Mouse (Mus musculus): Measurements from ENCODE around the gene Gm49711.

Gene Gm49711

GRCm38 (mm10) chr16:92120899-92121531 is 62.9 kb downstream of the Gm49711 start:
- DNase-seq (ENCODE audit: low spot score) = no peak

GRCm38 (mm10) chr16:92127226-92127625 is 69.1 kb downstream of the Gm49711 start:
- no peak for DNase-seq (ENCODE audit: low spot score)

DNA sequence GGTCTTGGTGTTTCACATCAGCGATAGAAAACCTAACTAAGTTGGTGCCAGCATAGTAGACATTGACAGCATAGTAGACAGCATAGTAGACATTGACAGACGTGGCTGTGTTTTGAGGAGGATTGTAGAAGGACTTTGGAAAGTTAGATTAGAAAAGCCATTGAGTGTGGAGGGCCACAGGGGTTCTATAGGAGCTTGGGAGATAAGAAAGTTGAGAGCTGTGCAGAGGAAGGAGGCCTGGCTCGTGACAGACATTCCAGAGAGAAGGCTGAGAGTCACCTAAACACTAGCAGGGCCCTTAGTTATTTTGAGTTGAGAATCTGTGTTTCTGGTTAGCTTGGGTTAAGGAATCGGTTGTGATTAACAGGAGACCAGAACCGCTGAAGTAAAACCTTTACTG is 69.5 kb downstream of the Gm49711 start:
- no peak for DNase-seq (ENCODE audit: low spot score)

DNA sequence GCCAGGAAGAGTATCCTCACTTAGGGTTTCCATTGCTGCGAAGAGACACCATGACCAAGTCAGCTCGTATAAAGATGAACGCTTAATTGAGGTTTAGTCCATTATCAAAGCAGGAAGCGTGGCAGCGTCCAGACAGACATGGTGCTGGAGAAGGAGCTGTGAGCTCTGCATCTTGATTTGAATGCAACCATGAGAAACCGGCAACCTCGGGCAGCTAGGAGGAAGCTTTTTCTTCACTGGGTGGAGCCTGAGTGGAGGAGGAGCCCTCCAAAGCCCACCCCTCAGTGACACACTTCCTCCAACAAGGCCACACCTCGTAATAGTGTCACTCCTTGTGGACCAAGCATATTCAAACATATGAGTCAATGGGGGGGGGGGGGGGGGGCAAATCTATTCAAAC is 71.7 kb downstream of the Gm49711 start:
- DNase-seq (ENCODE audit: low spot score) = no peak

DNA sequence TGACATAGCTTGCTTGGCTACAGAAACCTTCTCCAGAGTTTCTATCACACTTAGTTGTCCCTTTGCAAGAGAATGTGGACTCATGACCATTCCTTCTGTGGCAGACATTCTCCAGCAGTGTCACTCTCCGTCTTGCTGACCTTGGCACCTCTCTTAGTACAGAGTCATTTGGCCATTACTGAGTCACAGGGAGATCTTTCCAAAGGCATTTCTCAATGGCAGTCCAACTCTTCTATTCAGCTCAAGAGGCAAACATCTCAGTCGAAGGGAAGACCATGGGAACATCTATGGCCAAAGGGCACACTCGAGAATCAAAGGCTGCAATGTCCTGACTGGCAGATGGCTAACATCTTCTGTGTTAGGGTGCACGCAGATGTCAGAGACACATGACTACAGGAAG is 74.4 kb downstream of the Gm49711 start:
- no peak for DNase-seq (ENCODE audit: low spot score)

GRCm38 (mm10) chr16:92134148-92134764 is 76.1 kb downstream of the Gm49711 start:
- no peak for DNase-seq (ENCODE audit: low spot score)

GRCm38 (mm10) chr16:92136275-92136674 is 78.2 kb downstream of the Gm49711 start:
- no peak for DNase-seq (ENCODE audit: low spot score)

GRCm38 (mm10) chr16:92139386-92140261 is 81.5 kb downstream of the Gm49711 start:
- DNase-seq (ENCODE audit: low spot score) = no peak

DNA sequence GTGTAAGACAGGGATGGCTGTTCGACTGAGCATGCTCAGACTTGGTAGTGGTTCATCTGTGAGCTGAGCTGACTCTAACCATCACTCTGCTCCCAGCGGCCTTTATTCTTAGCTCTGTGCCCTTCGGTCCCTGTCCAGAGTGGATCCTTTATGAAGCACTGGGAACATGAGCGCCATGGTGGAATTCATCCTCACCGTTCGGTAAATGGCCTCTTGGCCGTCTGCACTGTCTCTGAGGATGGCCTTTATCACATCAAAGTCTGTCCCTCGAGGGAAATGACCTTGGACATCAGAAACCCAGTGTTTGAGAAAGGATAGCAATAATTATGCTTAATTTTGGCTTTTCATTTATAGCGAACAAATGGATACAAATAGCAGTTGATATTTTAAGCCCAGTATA is 82.2 kb downstream of the Gm49711 start:
- DNase-seq (ENCODE audit: low spot score) = no peak

DNA sequence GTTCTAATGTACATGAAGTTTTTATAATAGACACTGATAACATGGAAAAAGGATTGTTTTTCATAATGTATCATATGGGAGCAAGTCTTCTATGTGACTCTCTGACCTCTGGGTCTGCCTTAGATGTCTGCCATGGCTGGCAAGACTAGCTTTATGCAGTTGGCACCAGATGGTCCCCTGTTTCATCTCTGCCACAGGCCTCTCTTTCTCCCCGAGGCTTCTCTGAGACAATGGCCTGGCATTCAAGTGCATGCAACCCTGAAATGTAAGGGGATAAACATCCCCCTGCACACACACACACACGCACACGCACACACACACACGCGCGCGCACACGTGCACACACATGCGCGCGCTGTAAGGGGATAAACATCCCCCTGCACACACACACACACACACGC is 82.9 kb downstream of the Gm49711 start:
- DNase-seq (ENCODE audit: low spot score) = no peak

- no peak for DNase-seq (ENCODE audit: low spot score)
These were observed 84.4 kb downstream of the Gm49711 start for GRCm38 (mm10) chr16:92142426-92143012.

DNA sequence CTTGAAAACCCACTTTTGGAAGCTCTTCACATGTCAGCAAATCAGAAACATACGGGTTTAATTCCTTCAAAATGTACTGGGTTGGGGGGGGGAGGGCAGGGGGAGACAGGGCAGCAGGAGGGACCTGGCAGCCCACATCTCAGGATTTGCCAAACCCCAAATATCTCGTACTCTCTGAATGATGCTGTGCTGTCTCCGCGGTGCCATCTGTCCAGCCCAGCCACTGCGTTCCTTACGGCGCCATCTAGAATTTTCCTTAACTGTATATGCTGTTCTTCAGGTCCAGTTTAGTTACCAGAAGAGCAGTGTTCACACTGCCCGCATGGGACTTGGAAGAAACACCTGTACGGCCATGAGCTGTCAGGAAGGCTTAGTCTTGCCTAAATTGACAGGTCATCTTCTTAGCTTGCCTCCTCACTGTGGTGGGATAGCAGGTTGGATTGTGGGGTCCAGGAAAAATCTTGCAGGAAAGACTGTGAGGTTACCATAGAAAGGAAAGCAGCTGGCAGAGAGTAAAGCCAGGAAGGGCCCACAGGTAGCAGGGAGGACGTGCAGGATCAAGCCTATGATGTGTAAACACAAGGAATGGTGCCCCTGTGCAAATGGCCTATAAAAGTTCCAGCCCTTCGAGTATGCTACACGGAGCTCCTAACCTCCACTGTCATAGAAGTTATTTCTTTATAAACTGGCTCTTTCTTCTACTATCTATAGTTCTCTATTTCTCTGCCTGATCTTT is 89.7 kb downstream of the Gm49711 start:
- DNase-seq (ENCODE audit: low spot score) = no peak

GRCm38 (mm10) chr16:92148367-92148728 is 90.2 kb downstream of the Gm49711 start:
- DNase-seq (ENCODE audit: low spot score) = no peak

DNA sequence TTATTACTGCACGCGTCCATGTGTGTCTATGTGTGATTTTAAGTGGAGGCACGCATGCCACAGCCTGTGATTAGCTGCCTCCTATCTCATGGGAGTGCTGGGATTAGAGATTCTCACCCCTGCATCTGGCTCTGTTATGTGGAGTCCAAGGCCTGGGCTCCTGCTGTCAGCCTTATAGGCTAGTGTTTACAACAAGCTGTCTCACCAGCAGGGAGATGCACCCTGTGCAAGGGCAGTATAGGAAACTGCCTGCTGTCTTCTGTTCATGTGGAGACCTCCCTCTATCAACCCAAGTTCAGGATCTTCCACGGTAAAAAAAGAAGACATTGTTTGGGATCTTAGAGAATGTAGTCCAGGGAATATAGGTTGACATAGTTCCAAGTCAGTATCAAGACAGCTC is 92.9 kb downstream of the Gm49711 start:
- no peak for DNase-seq (ENCODE audit: low spot score)

GRCm38 (mm10) chr16:92158021-92158455 is 99.9 kb downstream of the Gm49711 start:
- DNase-seq (ENCODE audit: low spot score) = no peak

DNA sequence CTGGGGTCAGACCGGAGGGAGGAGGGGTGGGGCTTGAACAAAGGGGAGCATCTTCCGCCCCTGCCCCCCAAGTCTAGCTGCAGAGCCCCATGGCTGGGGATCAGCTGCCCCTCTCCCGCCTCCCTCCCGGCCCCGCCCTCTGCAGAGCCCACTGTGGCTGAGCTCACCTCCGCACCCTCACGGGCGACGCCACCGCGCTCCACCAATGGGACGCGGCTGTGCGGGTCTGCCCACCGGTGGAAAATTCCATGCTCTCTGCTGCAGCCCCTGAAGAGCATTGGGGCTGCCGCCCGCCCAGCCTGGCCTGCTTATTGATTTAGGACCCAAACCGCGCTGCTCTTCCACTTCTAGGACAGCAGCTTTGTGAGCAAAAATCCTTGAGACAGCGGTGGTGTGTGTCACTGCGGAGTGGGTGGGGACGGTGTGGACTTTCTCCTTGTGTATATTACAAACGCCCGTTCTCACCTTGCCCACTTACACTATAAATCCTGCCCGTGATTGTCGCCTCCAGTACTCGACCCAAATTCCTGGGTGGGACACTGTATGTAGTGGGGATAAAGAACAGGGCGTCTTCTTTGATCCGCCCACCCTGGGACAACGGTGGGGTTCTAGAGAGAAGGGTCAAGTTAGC is 100.5 kb downstream of the Gm49711 start:
- DNase-seq (ENCODE audit: low spot score) = no peak

- no peak for DNase-seq (ENCODE audit: low spot score)
These were observed 101.0 kb downstream of the Gm49711 start for GRCm38 (mm10) chr16:92159114-92159513.

DNA sequence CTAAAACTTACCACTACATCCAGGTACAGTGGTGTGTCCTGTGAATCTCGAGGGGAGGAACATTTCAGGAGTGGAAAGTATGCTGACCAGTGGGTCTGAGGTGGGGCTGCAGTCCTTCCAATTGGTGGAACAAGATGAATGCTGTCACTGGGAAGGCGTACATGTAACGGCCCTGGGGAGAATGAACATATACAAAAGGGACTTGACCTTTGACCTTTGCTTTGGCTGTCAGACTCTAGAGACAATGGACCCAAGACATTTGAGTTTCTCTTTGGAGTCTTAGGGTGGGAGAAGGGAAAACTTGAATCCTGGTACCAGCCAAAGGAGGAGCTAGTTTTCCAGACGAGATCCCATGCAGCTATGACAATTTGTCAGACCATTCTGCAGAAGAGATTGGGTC is 104.2 kb downstream of the Gm49711 start:
- no peak for DNase-seq (ENCODE audit: low spot score)

GRCm38 (mm10) chr16:92163545-92163944 is 105.4 kb downstream of the Gm49711 start:
- no peak for DNase-seq (ENCODE audit: low spot score)

GRCm38 (mm10) chr16:92176052-92176451 is 117.9 kb downstream of the Gm49711 start:
- no peak for DNase-seq (ENCODE audit: low spot score)

GRCm38 (mm10) chr16:92177718-92178117 is 119.6 kb downstream of the Gm49711 start:
- no peak for DNase-seq (ENCODE audit: low spot score)

DNA sequence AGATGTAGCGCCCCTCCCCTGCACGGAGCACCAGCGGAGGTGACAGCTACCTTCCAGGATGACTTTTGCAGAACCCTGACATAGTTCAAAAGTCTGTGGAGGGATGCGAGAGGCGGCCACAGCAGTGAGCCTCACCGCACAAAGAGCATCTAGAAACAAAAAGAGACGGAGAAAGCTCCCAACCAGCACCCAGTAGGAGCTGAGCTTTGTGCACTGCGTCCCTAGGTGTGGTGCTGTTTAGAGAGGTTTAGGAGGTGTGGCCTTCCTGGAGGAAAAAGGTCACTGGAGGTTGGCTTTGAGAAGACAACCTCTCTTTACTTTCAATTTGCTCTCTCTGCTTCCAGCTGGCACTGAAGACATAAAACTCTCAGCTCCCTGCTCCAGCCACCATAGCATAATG is 121.2 kb downstream of the Gm49711 start:
- DNase-seq (ENCODE audit: low spot score) = no peak
